Mouse (Mus musculus): ENCODE data around the gene Foxs1. TPM values are rescaled to one million over a fixed set of nuclear protein-coding genes. Genes with fewer than 3 reads are reported as not detected.

Foxs1 gene
- 2.1 and 2.9 TPM in 2 replicates for total RNA-seq (2021)
- long read RNA-seq = 0 reads

DNA sequence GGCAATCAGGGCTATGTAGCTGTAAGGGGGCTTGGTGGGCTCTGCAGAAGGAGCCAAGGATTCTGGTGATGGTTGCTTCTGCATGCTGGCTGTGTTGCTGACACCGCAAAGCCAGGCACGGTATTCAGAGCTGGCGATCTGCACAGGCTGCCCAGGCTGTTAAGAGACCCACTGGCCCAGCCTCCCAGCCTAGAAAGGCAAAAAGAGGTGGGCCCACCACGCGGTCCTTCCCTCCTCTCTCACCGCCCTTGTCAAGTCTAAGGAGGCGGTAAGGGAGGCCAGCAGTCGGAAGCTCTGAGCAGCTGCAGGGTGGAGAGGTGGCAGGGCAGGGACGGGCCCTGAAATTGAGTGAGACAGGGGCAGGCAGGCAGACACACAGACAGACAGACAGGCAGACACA lies at the start of gene Foxs1:
Foxs1 (minus strand) TSS at position 161 of the 400 bp plus-strand sequence.
- no peak for DNase-seq

DNA sequence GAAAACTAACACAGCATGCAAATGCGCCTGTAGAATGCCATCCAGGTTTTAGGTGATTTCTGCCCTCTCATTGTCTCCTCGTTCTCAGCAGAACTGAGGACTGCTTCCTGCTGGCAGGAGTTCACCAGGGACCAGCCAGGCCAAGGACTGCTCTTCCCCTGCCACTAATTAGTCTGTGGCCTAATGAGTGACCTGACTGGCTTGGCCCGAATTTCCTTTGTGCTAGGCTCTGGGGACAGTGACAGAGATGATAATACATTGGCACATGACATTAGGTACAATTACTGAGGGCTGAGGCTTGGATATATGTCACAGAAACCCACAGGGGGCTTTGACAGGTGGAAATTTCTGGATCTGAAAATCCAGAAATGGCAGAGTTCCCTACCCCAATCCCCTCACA lies 44.0 kb upstream of the Foxs1 start:
- no peak for DNase-seq

DNA sequence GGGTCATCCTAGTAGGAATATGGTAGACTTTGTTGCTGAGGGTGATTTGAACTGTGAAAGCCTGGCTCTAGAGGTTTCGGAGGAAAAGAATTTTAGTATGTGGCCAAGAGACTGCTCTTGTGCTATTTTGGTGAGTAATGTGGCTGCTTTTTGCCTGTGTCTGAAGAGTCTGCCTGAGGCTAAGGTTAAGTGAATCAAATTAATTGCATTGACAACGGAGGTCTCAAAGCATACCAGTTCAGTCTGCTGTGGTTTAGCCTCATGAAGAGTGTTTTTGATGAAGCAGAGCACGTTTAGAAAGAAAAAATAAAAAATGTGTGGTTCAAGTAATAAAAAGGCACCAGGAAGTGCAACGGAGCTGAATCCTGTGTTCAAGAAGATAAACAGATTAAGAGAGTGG lies 32.5 kb upstream of the Foxs1 start:
- DNase-seq = no peak

DNA sequence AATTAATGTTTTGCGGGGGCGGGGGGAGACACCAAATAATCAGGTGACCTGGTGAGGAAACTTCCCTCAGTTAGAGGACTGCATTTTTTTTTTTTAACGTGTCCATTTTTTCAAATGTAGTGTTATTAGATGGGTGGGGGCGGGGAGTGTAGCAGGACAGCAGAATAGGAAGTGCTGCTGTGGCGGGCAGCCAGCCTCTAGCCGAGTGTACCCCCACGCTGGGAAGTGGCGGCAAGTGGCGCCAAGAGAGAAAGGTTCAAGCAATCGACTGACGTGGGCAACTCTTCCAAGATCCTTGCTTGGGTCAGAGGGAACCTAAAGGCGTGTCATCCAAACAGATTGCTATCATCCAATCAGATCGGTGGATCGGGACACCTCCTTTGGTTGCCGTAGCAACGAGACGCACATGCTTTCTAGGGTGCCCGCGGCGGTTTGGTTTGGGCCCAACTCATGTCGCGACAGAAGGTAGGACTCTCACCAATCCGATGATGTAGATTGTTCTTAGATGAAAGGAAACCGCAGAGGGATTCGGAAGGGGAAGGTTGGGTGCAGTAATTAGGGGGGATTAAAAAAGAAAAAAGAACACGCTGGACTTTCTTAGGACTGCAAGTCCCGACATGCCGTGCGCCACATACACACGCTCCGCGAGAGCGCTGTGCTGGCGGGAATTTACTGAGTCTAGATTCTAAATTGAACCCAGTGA lies 29.2 kb upstream of the Foxs1 start, which contains the start of gene Ttll9:
Ttll9 (plus strand) TSS at position 395 of the 703 bp plus-strand sequence.
- DNase-seq = peak; percentile 73

DNA sequence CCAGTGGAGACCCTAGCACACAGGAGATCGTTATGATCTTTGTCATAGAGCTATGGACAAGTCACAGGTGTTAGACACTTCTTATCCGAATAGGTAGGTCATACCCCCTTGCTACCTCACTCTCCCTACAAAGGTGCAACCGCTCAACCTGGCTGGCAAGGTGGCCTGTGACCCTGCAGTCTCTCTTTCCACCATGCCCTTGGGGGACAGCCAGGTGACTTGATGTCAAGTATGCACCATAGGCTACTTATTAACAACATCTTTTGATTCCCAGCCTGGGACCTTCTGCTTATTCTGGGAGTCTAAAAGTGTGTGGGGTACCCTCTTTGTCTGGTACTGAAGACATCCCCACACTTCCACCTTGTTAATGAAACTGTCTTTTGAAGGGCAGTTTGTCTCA lies 25.1 kb upstream of the Foxs1 start:
- no peak for DNase-seq

DNA sequence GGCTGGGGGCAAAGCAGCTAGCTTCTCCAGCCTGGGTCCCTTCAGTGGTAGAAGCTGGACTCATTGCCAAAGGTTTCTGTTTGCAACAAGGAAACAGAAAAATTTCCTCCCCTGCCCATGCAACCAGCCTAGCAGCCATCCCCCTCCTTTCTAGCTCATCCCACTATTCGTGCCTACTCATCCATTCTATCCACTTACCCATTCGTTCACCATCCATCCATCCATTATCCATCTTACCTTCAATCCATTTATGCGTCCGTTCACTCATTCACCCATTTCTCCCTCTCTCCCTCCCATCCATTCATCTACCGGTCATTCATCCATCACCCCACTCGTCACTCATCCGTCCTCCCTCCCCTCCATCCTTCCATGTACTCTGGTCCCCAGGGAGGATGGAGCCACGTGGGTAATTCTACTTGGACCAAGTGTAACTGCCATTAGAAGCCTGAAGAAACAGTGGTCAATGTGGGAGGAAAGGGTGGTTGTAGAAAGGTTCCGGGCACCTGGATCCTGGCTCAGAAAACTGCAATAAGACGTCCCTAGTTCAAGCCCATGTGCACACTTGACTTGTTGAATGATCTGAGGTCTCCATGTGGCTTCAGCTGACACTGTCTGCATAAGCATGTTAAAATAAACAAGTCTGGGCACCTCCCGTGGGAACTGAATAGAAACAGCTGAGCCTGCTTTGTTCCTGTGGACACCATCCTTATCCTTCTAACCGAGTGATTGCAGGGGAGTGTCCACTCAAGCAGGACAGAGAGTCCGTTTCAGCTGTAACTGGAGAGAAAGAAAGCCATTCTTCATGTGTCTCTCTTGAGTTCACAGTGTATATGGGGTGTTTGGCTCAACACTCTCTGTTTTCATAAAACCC lies 19.1 kb upstream of the Foxs1 start:
- DNase-seq = no peak

DNA sequence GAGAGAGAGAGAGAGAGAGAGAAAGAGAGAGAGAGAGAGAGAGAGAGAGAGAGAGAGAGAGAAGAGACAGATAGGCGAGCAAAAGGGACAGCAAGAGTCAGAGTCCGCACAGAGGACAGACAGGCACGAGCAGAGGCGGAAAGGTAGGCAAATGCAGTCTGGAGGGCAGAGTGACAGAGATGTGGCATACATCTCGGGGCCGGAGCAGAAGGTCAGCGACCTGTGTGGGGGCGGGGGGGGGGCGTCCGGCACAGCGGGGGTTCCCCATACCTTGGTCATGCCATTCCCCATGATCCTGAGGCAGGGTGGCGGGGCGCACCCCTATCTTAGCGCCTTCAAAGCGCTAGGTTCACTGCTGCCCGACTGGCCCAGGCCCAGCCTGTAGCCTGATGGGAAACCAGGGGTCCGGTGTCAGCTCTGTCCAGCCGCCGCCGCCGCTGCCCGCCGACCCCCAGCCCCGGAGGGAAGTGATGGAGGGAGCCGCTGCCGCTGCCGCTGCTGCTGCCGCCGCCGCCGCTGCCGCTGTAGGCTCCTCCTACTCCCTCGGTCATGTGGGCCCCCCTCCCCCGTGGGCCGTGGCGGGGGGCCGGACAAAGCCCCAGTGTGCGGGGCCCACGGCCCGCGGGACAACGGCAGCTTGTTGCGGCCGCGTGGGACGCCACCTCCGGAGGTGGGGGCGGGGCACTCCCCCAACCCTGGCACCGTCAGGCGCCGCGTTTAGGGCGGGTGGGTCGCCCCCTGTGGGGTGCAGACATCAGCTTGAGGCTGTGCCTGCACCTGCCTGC lies 18.2 kb upstream of the Foxs1 start, which contains the start of gene Dusp15:
Dusp15 (minus strand) TSS at position 634 of the 785 bp plus-strand sequence.
- peak; percentile 47 for DNase-seq

DNA sequence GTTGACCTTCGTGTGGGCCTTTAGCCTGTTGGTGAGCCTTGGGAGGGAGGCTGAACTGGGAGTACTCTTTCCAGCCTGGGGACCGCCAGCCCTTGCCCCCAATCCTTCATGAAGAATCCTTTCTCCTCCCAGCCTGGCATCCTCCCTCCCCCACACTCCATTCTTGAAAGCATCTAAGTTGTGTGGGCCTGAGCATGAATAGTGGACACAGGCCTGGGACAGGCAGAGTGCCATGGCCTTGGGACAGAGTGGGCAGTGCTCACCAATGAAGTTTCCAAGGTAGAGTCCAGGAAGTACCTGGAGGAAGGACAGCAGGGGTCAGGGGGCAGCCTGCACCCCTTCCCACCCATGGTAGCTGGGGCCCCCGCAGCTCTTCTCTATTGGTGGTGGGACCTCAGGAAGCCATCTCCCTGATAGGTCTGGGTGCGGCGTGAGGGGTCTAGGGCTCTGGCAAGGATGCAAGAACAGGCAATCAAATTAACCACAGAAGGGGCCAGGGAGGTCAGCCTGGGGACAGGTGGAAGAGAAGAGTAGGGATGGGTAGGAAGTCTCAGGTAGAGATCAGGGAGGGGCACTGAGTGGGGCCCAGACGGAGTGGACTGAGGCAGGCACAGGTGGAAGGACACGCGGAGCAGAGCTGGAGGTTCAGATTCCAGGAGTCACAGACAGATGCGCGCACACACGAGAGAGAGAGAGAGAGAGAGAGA lies 17.5 kb upstream of the Foxs1 start:
- DNase-seq = no peak

DNA sequence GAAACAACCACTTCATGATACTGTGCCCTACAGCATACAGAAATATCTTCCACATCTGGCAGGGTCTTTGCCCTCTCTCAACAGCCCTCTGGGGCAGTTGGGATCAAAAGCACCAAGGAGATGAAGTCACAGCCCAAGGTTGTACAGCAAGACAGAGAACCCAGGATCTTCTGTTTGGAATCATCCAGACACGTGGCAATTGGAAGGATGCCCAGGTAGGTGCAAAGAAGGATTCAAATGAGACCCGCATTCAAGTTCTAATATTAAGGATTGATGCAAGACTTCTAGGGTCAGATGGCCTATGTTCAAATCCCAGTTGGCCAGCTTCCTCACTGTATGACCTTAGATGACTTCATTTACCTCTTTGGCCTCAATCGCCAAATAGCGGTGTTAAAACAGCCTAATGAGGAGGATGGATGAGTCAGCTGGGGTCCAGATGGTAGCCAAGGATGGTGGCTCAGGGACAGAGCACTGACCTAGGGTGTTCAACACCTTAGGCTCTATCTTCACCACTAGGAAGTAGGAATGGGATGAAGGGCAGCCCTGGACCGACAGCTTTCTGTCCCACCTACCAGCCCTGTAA lies 15.5 kb upstream of the Foxs1 start:
- no peak for DNase-seq

DNA sequence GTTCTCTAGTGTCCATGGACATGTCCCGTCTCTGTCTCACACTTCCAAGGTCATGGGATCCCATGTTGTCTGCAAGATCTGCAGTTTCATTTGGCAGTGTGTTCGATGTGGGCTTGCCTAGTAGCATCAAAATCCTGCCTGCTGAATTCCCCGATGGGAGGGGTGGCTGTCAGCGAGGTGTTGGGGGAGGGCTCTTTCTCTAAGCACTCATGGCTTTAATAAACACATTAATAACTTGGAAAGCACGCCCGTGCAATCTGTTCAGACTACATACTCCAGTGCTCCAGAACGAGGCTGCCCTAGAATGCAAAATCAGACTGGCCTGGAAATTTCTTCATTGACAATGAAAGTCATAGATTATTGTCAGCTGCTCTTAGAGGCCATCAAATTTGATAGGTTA lies 14.1 kb upstream of the Foxs1 start:
- DNase-seq = no peak

DNA sequence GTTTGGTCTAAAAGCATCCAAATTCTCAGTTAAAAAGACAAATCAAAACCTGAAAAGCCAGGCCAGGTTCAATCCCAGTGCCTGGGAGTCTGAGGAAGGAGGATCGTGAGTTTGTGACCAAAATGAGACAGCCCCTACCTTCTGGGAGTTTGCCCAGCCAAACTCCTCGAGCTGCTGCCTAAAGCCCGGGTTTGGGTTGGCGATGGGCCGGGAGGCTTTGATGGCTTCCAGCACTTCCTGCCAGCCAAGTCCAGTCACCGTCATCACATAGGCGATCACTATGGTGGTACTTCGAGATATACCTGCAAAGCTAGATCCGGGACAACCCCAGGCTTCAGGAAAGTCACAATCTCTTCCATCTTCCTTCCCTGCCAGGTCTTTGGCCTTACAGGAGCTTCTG lies 11.0 kb upstream of the Foxs1 start:
- no peak for DNase-seq

DNA sequence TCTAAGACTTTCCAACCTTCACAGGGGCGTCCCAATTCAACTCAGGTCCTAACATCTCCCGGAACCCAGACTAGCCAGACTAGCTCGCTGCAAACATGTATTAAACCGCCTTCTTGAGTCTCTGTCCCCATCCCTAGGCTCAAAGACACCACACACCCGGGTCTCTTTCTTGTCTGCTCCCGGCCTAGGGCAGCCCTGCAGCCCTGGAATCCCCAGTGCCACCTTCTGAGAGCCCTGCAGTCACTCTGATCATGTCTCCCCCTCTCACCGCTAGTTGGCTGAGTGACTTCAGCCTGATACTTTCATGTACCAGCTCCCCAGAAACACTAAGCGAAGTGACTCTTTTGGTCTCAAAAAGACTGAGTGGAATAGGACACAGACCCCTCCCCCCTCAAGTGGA lies 10.6 kb upstream of the Foxs1 start:
- DNase-seq = no peak

DNA sequence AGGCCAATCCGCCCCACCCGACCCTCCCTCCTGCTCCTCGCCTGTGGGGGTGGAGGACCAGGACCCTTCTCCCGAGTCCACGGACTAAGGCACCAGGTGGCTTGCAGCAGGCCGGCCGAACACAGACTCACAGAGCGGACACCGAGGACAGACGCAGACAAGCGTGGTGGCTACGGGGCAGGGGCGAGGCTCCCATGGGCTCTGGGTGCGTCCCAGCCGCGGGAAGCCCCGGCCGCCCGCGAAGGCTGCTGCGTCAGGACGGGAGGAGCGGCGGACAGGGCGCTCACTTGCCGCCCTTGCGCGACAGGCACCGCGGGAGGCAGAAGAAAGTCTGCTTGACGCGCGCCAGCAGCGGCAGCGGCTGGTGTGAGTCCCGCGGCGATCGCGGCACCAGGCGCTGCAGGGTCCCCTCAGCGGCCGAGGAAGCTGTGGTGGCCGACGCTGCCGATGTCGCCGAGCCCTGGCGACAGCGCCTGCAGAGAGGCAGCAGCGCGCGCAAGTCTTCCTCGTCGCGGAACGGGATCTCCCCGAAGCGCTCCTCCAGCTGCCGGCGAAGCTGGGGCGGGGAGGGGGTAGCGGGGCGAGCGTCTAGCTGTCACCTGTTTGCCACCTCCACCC lies 10.0 kb upstream of the Foxs1 start:
- DNase-seq = peak; percentile 51

DNA sequence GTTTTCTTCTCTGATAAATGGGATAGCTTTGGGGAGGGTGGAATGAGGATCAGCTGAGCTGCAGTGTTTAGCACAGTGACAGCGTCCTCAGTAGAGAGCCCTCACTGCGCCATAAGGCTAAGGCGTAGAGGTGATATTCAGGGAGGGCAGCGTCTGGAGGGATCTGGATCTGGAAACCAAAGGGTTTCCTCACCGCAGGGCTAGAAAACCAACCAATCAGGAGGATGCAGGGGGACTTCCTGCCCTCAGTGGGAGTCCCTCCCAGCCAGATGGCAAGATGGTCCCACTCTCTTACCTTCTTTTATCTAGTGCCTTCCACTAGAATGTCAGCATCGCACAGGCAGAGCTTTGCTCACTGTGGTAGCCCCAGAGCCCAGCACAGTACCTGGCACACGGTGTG lies 8.8 kb upstream of the Foxs1 start:
- DNase-seq = no peak

DNA sequence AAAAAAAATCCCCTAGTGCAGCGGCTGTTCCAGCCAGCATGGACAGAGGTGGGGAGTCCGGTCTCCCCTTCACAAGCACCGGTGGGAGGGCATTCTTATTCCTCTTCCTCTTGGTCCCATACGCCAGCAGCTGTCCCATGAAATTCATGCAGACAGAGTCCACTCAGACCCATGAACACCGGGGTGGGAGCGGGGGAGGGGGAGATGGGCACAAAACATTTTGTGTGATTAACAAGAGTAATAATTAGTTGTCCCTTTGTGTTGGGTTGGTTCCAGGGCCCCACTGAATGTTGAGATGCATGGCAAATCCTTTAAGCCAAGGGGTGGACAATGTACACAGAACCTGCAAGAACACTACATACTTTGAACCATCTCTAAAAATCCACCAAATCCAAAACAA lies 8.1 kb upstream of the Foxs1 start:
- DNase-seq = no peak

DNA sequence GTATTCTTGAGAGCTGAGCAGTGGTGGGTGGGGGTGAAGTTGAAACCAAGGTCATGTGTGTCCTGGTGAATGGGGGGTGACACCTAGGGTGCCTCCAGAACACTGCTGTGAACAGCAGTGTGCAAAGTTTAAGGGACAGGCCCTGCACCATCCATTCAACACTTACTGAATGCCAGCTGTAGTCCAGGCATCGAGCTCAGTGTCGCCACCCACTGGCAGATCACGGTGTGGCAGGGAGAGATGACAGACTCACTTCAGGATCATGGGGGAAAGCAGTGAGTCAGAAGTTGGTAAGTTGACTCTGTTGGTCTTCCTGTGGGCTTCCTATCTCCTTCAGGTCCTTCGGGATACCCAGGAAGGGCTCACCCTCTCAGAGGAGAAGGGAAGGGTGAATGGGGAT lies 6.8 kb upstream of the Foxs1 start:
- DNase-seq = peak; percentile 63

DNA sequence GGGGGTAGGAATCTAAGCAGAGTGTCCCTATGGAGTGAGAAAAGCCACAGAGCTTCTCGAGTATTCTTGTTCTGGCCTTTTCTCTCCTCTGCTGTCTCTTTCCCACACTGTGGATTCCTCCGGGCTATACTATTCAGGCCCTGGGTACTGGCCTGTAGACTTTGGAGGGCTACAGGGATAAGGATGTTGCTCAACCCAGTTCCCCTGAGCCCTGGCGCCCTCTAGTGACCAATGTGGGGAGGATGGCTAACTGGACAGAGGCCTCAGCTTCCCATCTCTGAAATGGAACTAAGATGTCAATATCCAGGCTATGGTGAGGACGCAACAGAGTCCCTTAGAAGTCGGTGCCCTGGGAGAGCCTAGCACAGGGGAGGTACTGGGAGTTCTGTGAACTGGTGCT lies 606 bp upstream of the Foxs1 start:
- DNase-seq = peak; percentile 78

DNA sequence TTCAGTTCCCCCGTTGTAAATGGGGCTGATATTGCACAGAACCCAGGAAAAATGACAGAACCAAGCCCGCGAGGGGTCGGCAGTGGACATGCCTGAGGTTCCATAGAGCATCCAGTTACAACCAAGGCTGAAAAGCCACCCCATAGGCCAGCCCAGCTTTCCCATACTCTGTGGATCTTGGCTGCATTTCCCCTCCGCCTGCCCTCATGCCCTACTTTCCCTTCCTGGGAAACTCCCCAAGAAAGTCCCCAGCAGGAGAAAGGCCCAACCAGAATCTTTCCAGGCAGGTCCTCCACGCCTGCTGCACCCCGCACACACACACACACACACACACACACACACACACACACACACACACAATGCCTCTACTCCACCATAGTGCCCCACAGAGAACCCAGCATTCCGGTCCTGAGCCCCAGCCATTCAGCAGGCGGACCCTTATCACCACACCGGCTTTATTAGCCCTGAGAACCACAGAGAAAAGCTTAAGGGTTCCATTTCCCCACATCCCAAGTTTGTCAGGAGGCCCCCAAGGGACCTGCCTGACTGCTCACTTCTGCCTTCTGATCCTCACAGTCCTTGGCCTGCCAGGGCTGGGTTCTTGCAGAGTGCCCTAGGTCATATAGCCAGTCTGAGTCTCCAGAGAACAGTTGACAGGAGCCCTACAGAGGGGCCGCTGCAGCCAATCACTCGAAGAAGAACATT lies 1.4 kb downstream of the Foxs1 start:
- no peak for DNase-seq

DNA sequence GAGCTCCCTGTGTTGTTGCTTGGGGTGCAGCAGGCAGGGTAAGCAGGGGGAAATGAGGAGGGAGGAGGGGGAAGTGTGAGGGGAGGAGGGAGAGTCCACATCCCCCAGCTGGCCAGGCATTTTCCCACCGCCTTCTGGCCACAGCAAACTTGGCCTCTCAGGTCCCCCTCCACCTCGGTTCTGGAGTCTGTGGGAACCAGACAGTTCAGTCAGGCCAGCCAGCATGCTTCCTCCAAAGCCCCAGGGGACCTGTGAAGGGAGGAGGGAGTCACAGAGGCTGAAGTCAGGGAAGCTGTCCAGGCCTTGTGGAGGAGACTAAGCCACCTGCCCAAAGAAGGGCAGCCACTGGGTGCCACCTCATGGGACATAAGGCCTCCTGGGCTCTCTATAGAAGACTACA lies 2.7 kb downstream of the Foxs1 start:
- no peak for DNase-seq

DNA sequence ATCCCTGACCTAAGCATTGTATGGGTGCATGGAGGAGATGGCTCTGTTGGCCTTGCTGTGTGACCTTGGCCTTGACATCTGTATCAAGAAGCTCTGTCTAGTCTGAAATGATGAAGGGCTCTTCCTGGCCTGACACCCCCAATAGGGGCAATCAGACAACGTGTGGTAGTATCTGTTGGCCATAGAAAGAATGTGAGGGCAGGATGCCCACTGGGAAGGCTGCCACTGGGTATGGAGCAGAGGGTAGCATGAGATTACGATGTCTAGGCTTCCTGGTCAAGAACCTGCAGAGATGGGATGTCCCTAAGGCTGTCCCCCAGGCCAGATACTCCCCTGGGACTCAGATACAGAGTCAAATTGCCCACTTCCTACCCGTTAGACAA lies 4.0 kb downstream of the Foxs1 start:
- no peak for DNase-seq

Data from adrenal gland, postnatal 25 days (tissue).